Mouse (Mus musculus) liver, postnatal 0 days (tissue): Measurements from ENCODE around the gene Oxsm. TPM values are rescaled to one million over a fixed set of nuclear protein-coding genes. Genes with fewer than 3 reads are reported as not detected.

Experiments
- ATAC-seq: fragments of 200-750 bp; cut with Nextera tagmentation; 2 replicates; pipeline ENCODE4 v1.8.0; 2017; ENCODE audit warnings: mild to moderate bottlenecking, moderate library complexity
- DNase-seq: peaks from one replicate; pipeline ENCODE4 v3.0.0-alpha.2; 2016
- H3K27ac ChIP-seq: fragments of 300-500 bp; sonication (generic); 2 replicates; pipeline ENCODE4 v1.5.1; 2014; ENCODE audit warnings: antibody characterized with exemption, moderate library complexity, mild to moderate bottlenecking, low read depth
- H3K27me3 ChIP-seq: fragments of 300-500 bp; sonication (generic); 2 replicates; pipeline ENCODE4 v1.6.1; 2014; ENCODE audit warnings: low read length, control low read depth, mixed read lengths; ENCODE audit not compliant: insufficient read depth
- H3K36me3 ChIP-seq: fragments of 300-500 bp; sonication (generic); replicated peaks from 2 replicates; pipeline ENCODE4 v1.6.1; 2014; ENCODE audit warnings: mild to moderate bottlenecking, control low read depth, low read length, moderate library complexity, mixed read lengths; ENCODE audit not compliant: insufficient read depth
- H3K4me1 ChIP-seq: fragments of 300-500 bp; sonication (generic); 2 replicates; pipeline ENCODE4 v1.6.1; 2014; ENCODE audit warnings: antibody characterized with exemption, mild to moderate bottlenecking, control low read depth; ENCODE audit not compliant: insufficient read depth
- H3K4me2 ChIP-seq: fragments of 300-500 bp; sonication (generic); 2 replicates; pipeline ENCODE4 v1.6.1; 2014; ENCODE audit warnings: low read depth, mild to moderate bottlenecking, low read length, moderate library complexity, mixed read lengths
- H3K4me3 ChIP-seq: fragments of 300-500 bp; sonication (generic); 2 replicates; pipeline ENCODE4 v1.5.1; 2014; ENCODE audit warnings: low read depth, low read length
- H3K9ac ChIP-seq: fragments of 300-500 bp; sonication (generic); replicated peaks from 2 replicates; pipeline ENCODE4 v1.6.1; 2014; ENCODE audit warnings: mild to moderate bottlenecking, moderate library complexity
- H3K9me3 ChIP-seq: fragments of 300-500 bp; sonication (generic); 2 replicates; pipeline ENCODE4 v1.6.1; 2016; ENCODE audit warnings: mild to moderate bottlenecking, control low read depth, low read length, mixed read lengths
- CTCF ChIP-seq: sonication (generic); IDR thresholded peaks from 2 replicates; pipeline ENCODE4 v1.5.1; 2016; ENCODE audit warnings: antibody characterized with exemption, low read depth
- EP300 ChIP-seq: IDR thresholded peaks from 2 replicates; pipeline ENCODE4 v1.6.1; 2016; ENCODE audit warnings: antibody characterized with exemption, low read depth, mild to moderate bottlenecking
- WGBS: fragments of 180-500 bp; shearing (Covaris S2); extraction: QIAGEN DNeasy Blood & Tissue Kit; methylation state at CpG from one replicate; pipeline ENCODE4 v1.1.7; 2014; ENCODE audit not compliant: insufficient replicate concordance; 5-methylcytosine and 5-hydroxymethylcytosine counted together
- polyA plus RNA-seq: library from polyadenylated mRNA; unstranded; fragments of >200 nt; fragmentation: Nextera tagmentation; extraction: Ambion mirVana; gene quantifications from 2 replicates; pipeline ENCODE4 v1.2.1, GENCODE M21; 2015

The Oxsm gene
- polyA plus RNA-seq, 1 experiment from 2014 or later, result 2.9 TPM

DNA sequence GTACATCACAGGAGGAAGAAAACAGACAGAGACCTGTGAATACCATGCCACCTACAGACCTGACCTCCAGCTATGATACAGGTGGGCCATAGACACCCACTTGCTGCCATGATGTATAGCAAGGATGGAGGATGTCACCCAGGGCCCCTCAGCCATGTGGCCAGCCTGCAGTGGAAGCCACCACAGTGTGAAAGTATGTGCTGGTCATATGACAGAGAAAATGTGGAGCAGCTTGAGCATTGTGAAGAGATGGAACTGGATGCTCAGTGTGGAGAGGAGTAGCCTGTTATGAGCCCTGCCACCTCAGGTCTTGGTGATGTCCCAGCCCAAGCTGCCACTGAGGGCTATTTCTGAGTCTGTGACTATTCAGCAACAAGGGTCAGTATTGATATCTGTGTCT lies 19.0 kb downstream of the Oxsm start:
- ATAC-seq (no peak), DNase-seq (no peak)
- no peak overlapping the region for H3K4me3 ChIP-seq
- H3K4me1 ChIP-seq, result no peaks in the 10 kb centered on the region
- TF ChIP-seq EP300, result no peak
- no peak for TF ChIP-seq CTCF
- H3K9ac ChIP-seq, result no peak overlapping the region
- H3K36me3 ChIP-seq, result no peaks in the 10 kb centered on the region
- no peaks in the 10 kb centered on the region for H3K9me3 ChIP-seq
- H3K4me2 ChIP-seq, result no peak overlapping the region
- H3K27me3 ChIP-seq, result no peaks in the 10 kb centered on the region
- no peak overlapping the region for H3K27ac ChIP-seq

DNA sequence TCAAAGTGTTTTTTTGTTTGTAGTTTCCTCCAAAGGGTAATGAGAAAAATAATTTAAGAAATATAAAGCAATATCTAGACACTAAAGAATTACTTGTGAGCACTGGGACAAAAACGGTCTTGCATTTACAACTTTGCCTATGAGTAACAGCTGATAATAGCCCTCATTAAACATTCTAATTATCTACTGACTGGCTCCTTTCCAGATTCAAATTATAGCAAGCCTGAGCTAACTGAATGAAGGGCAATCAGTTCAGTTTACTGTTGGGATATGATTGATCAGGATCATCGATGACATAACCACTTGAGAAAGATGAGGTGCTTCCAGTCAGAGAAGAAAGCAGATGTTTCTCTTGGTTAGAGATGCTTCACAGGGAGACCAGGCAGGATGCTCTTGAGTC lies 20.2 kb downstream of the Oxsm start:
- 72% methylated on average over 2 of the region's 2 CpGs for WGBS
- Histone ChIP-seq H3K4me1 (no peaks in the 10 kb centered on the region), H3K9me3 (no peaks in the 10 kb centered on the region), H3K27ac (no peak overlapping the region), H3K36me3 (no peaks in the 10 kb centered on the region), H3K9ac (no peak overlapping the region), H3K27me3 (no peaks in the 10 kb centered on the region), H3K4me2 (no peak overlapping the region), H3K4me3 (no peak overlapping the region)
- DNase-seq (no peak), ATAC-seq (no peak)
- TF ChIP-seq EP300, result no peak
- no peak for TF ChIP-seq CTCF

DNA sequence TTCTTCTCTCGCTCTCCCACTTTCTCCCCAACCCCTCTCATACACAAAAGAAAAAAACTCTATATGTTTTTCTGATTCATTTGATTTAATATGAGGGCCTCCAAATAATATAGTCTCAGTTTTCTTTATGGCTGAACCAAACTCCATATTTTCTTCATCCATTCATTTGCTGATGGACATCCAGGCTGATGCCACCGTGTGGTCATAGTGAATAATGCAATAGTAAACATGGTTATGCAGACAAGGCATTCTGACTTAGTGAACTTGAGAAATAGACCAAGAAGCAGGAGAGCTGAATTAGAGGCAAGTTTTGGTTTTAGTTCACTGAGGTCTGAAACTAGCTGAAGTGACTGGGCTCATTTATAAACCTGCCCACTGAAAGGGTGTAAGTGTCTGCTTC lies 30.6 kb downstream of the Oxsm start:
- DNase-seq (no peak), ATAC-seq (no peak)
- Histone ChIP-seq H3K4me2 (no peak overlapping the region), H3K9ac (no peak overlapping the region), H3K4me3 (no peak overlapping the region), H3K9me3 (no peaks in the 10 kb centered on the region), H3K4me1 (no peaks in the 10 kb centered on the region), H3K27me3 (no peaks in the 10 kb centered on the region), H3K36me3 (no peaks in the 10 kb centered on the region), H3K27ac (no peak overlapping the region)
- WGBS, result 53% methylated on average over 2 of the region's 2 CpGs
- TF ChIP-seq CTCF (peak; percentile 74), EP300 (no peak)

DNA sequence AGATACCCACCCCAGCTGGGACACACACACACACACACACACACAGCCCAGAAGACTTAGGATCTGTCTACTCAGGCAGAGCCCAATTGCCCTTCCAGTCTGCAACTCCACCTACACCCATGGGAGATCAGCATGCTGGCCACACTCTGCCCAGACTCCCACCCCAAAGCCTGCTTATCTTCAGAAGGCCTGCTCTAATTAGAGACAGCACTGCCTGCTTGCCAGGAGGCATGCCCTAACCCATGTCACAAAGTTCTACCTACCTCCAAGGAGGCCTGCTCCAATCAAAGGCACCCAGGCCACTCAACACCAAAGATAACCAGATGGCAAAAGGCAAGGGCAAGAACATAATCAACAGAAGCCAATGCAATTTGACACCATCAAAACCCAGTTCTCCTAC lies 41.9 kb downstream of the Oxsm start:
- no peak overlapping the region for H3K9ac ChIP-seq
- TF ChIP-seq CTCF (no peak), EP300 (no peak)
- H3K27me3 ChIP-seq, result no peaks in the 10 kb centered on the region
- no peak overlapping the region for H3K4me3 ChIP-seq
- H3K9me3 ChIP-seq, result no peaks in the 10 kb centered on the region
- no peaks in the 10 kb centered on the region for H3K4me1 ChIP-seq
- DNase-seq (no peak), ATAC-seq (no peak)
- no peak overlapping the region for H3K27ac ChIP-seq
- H3K4me2 ChIP-seq, result no peak overlapping the region
- H3K36me3 ChIP-seq, result no peaks in the 10 kb centered on the region

DNA sequence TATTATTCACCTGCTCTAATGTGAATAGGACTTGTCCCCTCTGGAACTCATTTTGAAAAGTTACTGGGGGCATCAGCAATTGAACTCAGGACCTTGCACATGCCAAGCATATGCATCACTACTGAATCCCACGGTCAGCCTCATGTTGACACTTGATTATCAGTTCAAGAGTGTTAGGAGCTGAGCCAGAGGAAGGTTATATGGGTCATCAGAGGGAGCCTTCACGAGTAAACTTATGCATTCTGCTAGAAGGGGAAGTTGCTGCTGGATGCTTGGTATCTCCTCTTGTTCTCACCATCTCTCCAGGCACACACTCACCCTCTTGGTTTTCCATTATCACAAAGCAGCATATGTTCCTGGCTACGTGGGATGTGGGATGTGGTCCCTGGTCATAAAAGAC lies 47.9 kb downstream of the Oxsm start:
- H3K27ac ChIP-seq, result no peak overlapping the region
- no peaks in the 10 kb centered on the region for H3K36me3 ChIP-seq
- no peak overlapping the region for H3K9ac ChIP-seq
- WGBS, result 23% methylated on average over 3 of the region's 3 CpGs
- no peaks in the 10 kb centered on the region for H3K4me1 ChIP-seq
- no peak overlapping the region for H3K4me2 ChIP-seq
- ATAC-seq, result no peak
- H3K4me3 ChIP-seq, result no peak overlapping the region
- no peak for DNase-seq
- H3K27me3 ChIP-seq, result no peaks in the 10 kb centered on the region
- H3K9me3 ChIP-seq, result no peaks in the 10 kb centered on the region
- TF ChIP-seq CTCF (no peak), EP300 (no peak)

DNA sequence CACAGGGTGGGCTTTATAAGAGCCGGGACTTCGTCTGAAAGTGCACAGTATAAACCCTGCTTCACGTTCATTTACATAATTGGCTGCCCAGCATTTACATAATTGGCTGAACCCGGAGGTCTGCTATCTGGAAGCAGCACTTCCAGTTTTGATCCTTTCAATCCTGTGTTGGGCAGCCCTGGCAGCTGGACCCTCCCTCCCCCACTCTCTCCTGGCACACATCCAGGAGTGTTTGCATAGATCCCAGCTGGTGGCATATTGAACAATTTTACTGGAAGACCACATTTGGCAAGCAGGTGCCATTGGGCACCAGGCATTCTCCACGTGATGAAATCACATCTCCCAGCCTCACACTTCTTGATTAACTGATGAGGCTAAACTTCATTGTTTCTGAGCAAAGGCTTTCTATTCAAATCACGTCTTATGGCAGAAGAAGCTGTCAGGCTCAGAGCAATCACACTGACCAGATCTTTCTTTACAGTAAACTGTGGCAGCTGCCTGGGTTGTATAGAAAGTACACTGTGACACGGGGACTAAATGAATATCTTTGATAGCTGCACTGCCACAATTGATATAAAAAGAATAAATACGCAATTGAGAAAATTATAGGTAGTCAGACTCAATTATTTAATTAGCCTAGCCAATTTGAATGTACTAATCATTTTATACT lies 48.5 kb downstream of the Oxsm start:
- TF ChIP-seq EP300, result no peak
- TF ChIP-seq CTCF, result no peak
- DNase-seq (peak; percentile 25), ATAC-seq (no peak)
- Histone ChIP-seq H3K9me3 (no peaks in the 10 kb centered on the region), H3K4me3 (no peak overlapping the region), H3K9ac (no peak overlapping the region), H3K27ac (no peak overlapping the region), H3K4me2 (no peak overlapping the region), H3K36me3 (no peaks in the 10 kb centered on the region), H3K27me3 (no peaks in the 10 kb centered on the region), H3K4me1 (no peaks in the 10 kb centered on the region)
- WGBS, result 43% methylated on average over 8 of the region's 8 CpGs
